Mouse (Mus musculus) forebrain, embryonic 11.5 days (tissue): Measurements from ENCODE around the gene Atrip. TPM values are rescaled to one million over a fixed set of nuclear protein-coding genes. Genes with fewer than 3 reads are reported as not detected.

Source experiments
- ATAC-seq: fragments of 200-750 bp; cut with Nextera tagmentation; replicated peaks from 2 replicates; pipeline ENCODE4 v1.8.0; 2017; ENCODE audit warnings: moderate TSS enrichment; ENCODE audit not compliant: low FRiP score
- DNase-seq: peaks from one replicate; pipeline ENCODE4 v3.0.0-alpha.2; 2017; ENCODE audit warnings: low spot score
- H3K27ac ChIP-seq: fragments of 300-500 bp; sonication (generic); 2 replicates; pipeline ENCODE4 v1.5.1; 2014; ENCODE audit warnings: low read depth, low read length
- H3K27me3 ChIP-seq: fragments of 300-500 bp; sonication (generic); 2 replicates; pipeline ENCODE4 v1.6.1; 2014; ENCODE audit warnings: mild to moderate bottlenecking, low read length, mixed read lengths; ENCODE audit not compliant: control insufficient read depth, insufficient read depth
- H3K36me3 ChIP-seq: fragments of 300-500 bp; sonication (generic); 2 replicates; pipeline ENCODE4 v1.6.1; 2014; ENCODE audit warnings: mild to moderate bottlenecking, low read length, moderate library complexity, mixed read lengths; ENCODE audit not compliant: control insufficient read depth, insufficient read depth
- H3K4me1 ChIP-seq: fragments of 300-500 bp; sonication (generic); replicated peaks from 2 replicates; pipeline ENCODE4 v1.6.1; 2014; ENCODE audit warnings: low read length, mixed read lengths; ENCODE audit not compliant: control insufficient read depth, insufficient read depth
- H3K4me2 ChIP-seq: fragments of 300-500 bp; sonication (generic); 2 replicates; pipeline ENCODE4 v1.6.1; 2014; ENCODE audit warnings: low read depth, mild to moderate bottlenecking, low read length, moderate library complexity, mixed read lengths; ENCODE audit not compliant: severe bottlenecking
- H3K4me3 ChIP-seq: fragments of 300-500 bp; sonication (generic); 2 replicates; pipeline ENCODE4 v1.5.1; 2014; ENCODE audit warnings: low read depth, low read length
- H3K9ac ChIP-seq: fragments of 300-500 bp; sonication (generic); 2 replicates; pipeline ENCODE4 v1.6.1; 2014; ENCODE audit warnings: low read length
- H3K9me3 ChIP-seq: fragments of 300-500 bp; sonication (generic); 2 replicates; pipeline ENCODE4 v1.6.1; 2016; ENCODE audit warnings: low read length, mixed read lengths; ENCODE audit not compliant: control insufficient read depth
- WGBS: fragments of 180-500 bp; shearing (Covaris S2); extraction: QIAGEN DNeasy Blood & Tissue Kit; methylation state at CpG from one replicate; pipeline ENCODE4 v1.1.7; 2014; 5-methylcytosine and 5-hydroxymethylcytosine counted together
- polyA plus RNA-seq: library from polyadenylated mRNA; unstranded; fragments of >200 nt; fragmentation: Nextera tagmentation; extraction: Ambion mirVana; gene quantifications from 2 replicates; pipeline ENCODE4 v1.2.1, GENCODE M21; 2014

Gene Atrip
- polyA plus RNA-seq, 1 experiment from 2014 or later, result 32.1 TPM

GRCm38 (mm10) chr9:109040906-109041305 lies 33.0 kb downstream of the Atrip start:
- Histone ChIP-seq H3K9me3 (no peaks in the 10 kb centered on the region), H3K36me3 (no peaks in the 10 kb centered on the region), H3K9ac (no peak overlapping the region), H3K27ac (no peak overlapping the region), H3K4me2 (no peak overlapping the region), H3K27me3 (no peaks in the 10 kb centered on the region), H3K4me3 (no peak overlapping the region), H3K4me1 (no peaks in the 10 kb centered on the region)
- DNase-seq (no peak), ATAC-seq (no peak)
- 70% methylated on average over 6 of the region's 6 CpGs for WGBS

- no peaks in the 10 kb centered on the region for H3K9me3 ChIP-seq
- no peaks in the 10 kb centered on the region for H3K27me3 ChIP-seq
- WGBS, result 87% methylated on average over 8 of the region's 8 CpGs
- no peaks in the 10 kb centered on the region for H3K4me1 ChIP-seq
- H3K36me3 ChIP-seq, result no peaks in the 10 kb centered on the region
- no peak overlapping the region for H3K4me2 ChIP-seq
- DNase-seq (no peak), ATAC-seq (no peak)
- no peak overlapping the region for H3K4me3 ChIP-seq
- no peak overlapping the region for H3K9ac ChIP-seq
- H3K27ac ChIP-seq, result no peak overlapping the region
Measured at GRCm38 (mm10) chr9:109040216-109040615, 33.7 kb downstream of the Atrip start.

- 81% methylated on average over 4 of the region's 4 CpGs for WGBS
- DNase-seq, result no peak
- no peak overlapping the region for H3K27ac ChIP-seq
Measured at GRCm38 (mm10) chr9:109039681-109040080, 34.2 kb downstream of the Atrip start.

GRCm38 (mm10) chr9:109038901-109039364 lies 35.0 kb downstream of the Atrip start:
- no peaks in the 10 kb centered on the region for H3K9me3 ChIP-seq
- peak overlapping the region; percentile 79 for H3K9ac ChIP-seq
- WGBS, result 16% methylated on average over 8 of the region's 8 CpGs
- no peak overlapping the region for H3K27ac ChIP-seq
- H3K36me3 ChIP-seq, result no peaks in the 10 kb centered on the region
- H3K4me1 ChIP-seq, result no peaks in the 10 kb centered on the region
- ATAC-seq, result peak; percentile 65; the same call in 1 of the 2 replicates
- H3K4me3 ChIP-seq, result peak overlapping the region; percentile 59
- DNase-seq, result no peak
- H3K4me2 ChIP-seq, result peak overlapping the region; percentile 90
- H3K27me3 ChIP-seq, result no peaks in the 10 kb centered on the region

More at GRCm38 (mm10) chr9:109039681-109040080, 34.2 kb downstream of the Atrip start:
- H3K4me1 ChIP-seq, result no peaks in the 10 kb centered on the region
- H3K4me2 ChIP-seq, result no peak overlapping the region
- no peak overlapping the region for H3K4me3 ChIP-seq
- no peaks in the 10 kb centered on the region for H3K9me3 ChIP-seq
- H3K27me3 ChIP-seq, result no peaks in the 10 kb centered on the region
- H3K9ac ChIP-seq, result no peak overlapping the region
- ATAC-seq, result no peak
- no peaks in the 10 kb centered on the region for H3K36me3 ChIP-seq

- Histone ChIP-seq H3K27ac (no peak within 1 kb of the TSS), H3K9me3 (no peaks in the 10 kb centered on the region)
- WGBS, result under 1% methylated on average over 33 of the region's 40 CpGs
Measured at GRCm38 (mm10) chr9:109038086-109038895, 35.6 kb downstream of the Atrip start, which contains the start of gene Shisa5. Shisa5 (plus strand) TSS chr9:109038565.

DNA sequence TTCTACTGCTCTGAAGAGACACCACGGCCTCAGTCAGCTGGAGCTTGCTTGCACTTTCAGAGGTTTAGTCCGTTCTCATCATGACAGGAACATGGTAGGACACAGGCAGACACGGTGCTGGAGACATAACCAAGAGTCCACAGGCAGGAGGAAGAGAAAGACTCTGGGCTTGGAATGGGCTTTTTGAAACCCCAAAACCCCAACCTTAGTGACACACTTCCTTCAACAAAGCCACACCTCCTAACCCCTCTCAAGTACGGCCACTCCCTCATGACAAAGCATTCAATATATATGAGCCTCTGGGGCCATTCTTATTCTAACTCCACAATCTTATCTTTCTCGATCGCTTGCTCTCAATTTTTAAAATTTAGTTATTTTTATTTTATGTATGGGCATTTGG lies 41.5 kb downstream of the Atrip start:
- no peaks in the 10 kb centered on the region for H3K9me3 ChIP-seq
- no peaks in the 10 kb centered on the region for H3K4me1 ChIP-seq
- H3K27ac ChIP-seq, result no peak overlapping the region
- WGBS, result 89% methylated on average over 6 of the region's 6 CpGs
- H3K4me2 ChIP-seq, result no peak overlapping the region
- H3K4me3 ChIP-seq, result no peak overlapping the region
- H3K27me3 ChIP-seq, result no peaks in the 10 kb centered on the region
- ATAC-seq (no peak), DNase-seq (no peak)
- no peaks in the 10 kb centered on the region for H3K36me3 ChIP-seq
- no peak overlapping the region for H3K9ac ChIP-seq

More at GRCm38 (mm10) chr9:109038086-109038895, 35.6 kb downstream of the Atrip start, which contains the start of gene Shisa5:
- no peaks in the 10 kb centered on the region for H3K4me1 ChIP-seq
- H3K4me3 ChIP-seq, result peak within 1 kb of the TSS; percentile 59
- H3K27me3 ChIP-seq, result no peaks in the 10 kb centered on the region
- H3K36me3 ChIP-seq, result no peaks in the 10 kb centered on the region
- ATAC-seq (peak; percentile 87), DNase-seq (peak; percentile 87)
- H3K4me2 ChIP-seq, result peak within 1 kb of the TSS; percentile 90
- H3K9ac ChIP-seq, result peak within 1 kb of the TSS; percentile 79

GRCm38 (mm10) chr9:109031686-109032085 lies 42.2 kb downstream of the Atrip start:
- ATAC-seq (no peak), DNase-seq (no peak)
- Histone ChIP-seq H3K4me2 (no peak overlapping the region), H3K27ac (no peak overlapping the region), H3K27me3 (no peaks in the 10 kb centered on the region), H3K36me3 (no peaks in the 10 kb centered on the region), H3K9me3 (no peaks in the 10 kb centered on the region), H3K4me1 (no peaks in the 10 kb centered on the region), H3K9ac (no peak overlapping the region), H3K4me3 (no peak overlapping the region)
- WGBS, result 89% methylated on average over 8 of the region's 8 CpGs

- Histone ChIP-seq H3K9me3 (no peaks in the 10 kb centered on the region), H3K36me3 (no peaks in the 10 kb centered on the region)
- no peak for ATAC-seq
Measured at GRCm38 (mm10) chr9:109031001-109031400, 42.9 kb downstream of the Atrip start.

More at GRCm38 (mm10) chr9:109031001-109031400, 42.9 kb downstream of the Atrip start:
- no peaks in the 10 kb centered on the region for H3K4me1 ChIP-seq
- 91% methylated on average over 7 of the region's 7 CpGs for WGBS
- DNase-seq, result no peak
- H3K4me2 ChIP-seq, result no peak overlapping the region
- H3K4me3 ChIP-seq, result no peak overlapping the region
- H3K27me3 ChIP-seq, result no peaks in the 10 kb centered on the region
- H3K27ac ChIP-seq, result no peak overlapping the region
- H3K9ac ChIP-seq, result no peak overlapping the region
